Mouse (Mus musculus): ENCODE results near the gene Mxi1. TPM values are rescaled to one million over a fixed set of nuclear protein-coding genes. Genes with fewer than 3 reads are reported as not detected.
"Not testable (repeated sequence)": the region's sequence is repeated elsewhere in the genome, so short reads cannot be mapped to it uniquely, and the experiment has no call there.

Gene Mxi1
- total and polyA plus RNA-seq, 2 experiments = 11.8 to 16.1 TPM

DNA sequence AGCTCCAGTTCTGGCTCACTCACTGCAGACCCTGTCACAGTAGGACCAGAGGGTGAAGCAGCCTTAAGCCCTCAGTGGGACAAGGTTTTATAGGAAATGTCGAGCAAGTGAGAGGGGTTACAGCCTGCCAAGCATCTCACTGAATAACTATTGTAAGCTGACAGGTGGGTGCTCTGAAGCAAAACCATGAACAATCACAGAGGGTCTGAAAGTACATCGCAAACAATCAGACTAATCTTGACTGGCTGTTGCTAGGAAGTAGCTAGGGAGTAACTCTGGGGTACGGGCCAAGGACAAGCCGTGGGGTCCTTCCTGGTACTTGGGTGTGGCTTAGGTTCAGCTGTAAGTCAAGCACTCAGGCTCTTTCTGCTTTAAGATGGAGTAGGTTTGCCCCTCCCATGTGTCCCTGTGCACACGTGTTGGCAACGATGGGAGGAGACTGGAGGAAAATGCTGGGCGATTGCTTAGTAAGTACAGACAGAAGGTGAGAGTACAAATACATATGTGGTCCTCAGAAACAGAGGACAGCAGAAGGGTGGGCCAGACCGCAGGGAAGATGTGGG lies 82.5 kb downstream of the Mxi1 start:
- no peak overlapping the region for H3K4me3 ChIP-seq (ENCODE audit: insufficient read depth, low read depth, low read length)
- DNase-seq (ENCODE audit: extremely low read depth, low read depth, low spot score) = no peak
- no peaks in the 10 kb centered on the region for H3K27me3 ChIP-seq (ENCODE audit: control insufficient read depth, insufficient read depth, low read length)
- peaks cover 7% of the 10 kb centered on the region for H3K4me1 ChIP-seq (ENCODE audit: control insufficient read depth, insufficient read depth, low read length)
- H3K27ac ChIP-seq (replicated peaks; ENCODE audit: insufficient read depth, low read depth, low read length) = no peak overlapping the region
- TF ChIP-seq CTCF (IDR thresholded peaks at IDR 0.05; ENCODE audit: low read depth, low read length) (no peak), POLR2A (IDR thresholded peaks at IDR 0.05; ENCODE audit: extremely low read depth, insufficient read depth, low read length) (no peak)
- no peak overlapping the region for H3K9ac ChIP-seq (ENCODE audit: low read depth, low read length)
- H3K79me2 ChIP-seq (ENCODE audit: control insufficient read depth, insufficient read depth, low read length) = peaks cover 7% of the 10 kb centered on the region; the same call in 1 of the 2 replicates
- peaks cover 10% of the 10 kb centered on the region for H3K36me3 ChIP-seq (ENCODE audit: control insufficient read depth, insufficient read depth, low read length)
- 77% methylated on average over 8 of the region's 8 CpGs for WGBS

DNA sequence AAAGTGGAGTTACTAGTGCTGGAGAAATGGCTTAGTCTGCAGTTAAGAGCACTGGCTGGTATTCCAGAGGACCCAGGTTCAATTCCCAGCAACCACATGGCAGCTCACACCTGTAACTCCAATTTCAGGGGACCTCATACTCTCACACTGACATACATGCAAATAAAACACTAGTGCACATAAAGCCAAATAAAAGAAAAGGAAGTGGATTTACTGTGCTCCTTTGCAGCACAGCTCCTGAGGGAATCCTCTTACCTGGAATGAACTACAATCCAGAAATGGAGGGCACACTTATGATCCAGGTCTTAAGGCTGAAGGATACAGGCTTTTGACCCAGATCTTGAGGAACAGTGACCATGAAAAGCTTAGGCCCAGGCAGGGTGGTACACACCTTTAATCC lies 83.3 kb downstream of the Mxi1 start:
- DNase-seq (ENCODE audit: extremely low read depth, low read depth, low spot score) = no peak
- Histone ChIP-seq H3K4me3 (ENCODE audit: insufficient read depth, low read depth, low read length) (no peak overlapping the region), H3K27ac (replicated peaks; ENCODE audit: insufficient read depth, low read depth, low read length) (no peak overlapping the region), H3K36me3 (ENCODE audit: control insufficient read depth, insufficient read depth, low read length) (peaks cover 3% of the 10 kb centered on the region; the same call in 1 of the 2 replicates), H3K79me2 (ENCODE audit: control insufficient read depth, insufficient read depth, low read length) (peaks cover 7% of the 10 kb centered on the region; the same call in 1 of the 2 replicates), H3K4me1 (ENCODE audit: control insufficient read depth, insufficient read depth, low read length) (peaks cover 7% of the 10 kb centered on the region), H3K27me3 (ENCODE audit: control insufficient read depth, insufficient read depth, low read length) (no peaks in the 10 kb centered on the region), H3K9ac (ENCODE audit: low read depth, low read length) (no peak overlapping the region)
- TF ChIP-seq CTCF (IDR thresholded peaks at IDR 0.05; ENCODE audit: low read depth, low read length) (no peak), POLR2A (IDR thresholded peaks at IDR 0.05; ENCODE audit: extremely low read depth, insufficient read depth, low read length) (no peak)

DNA sequence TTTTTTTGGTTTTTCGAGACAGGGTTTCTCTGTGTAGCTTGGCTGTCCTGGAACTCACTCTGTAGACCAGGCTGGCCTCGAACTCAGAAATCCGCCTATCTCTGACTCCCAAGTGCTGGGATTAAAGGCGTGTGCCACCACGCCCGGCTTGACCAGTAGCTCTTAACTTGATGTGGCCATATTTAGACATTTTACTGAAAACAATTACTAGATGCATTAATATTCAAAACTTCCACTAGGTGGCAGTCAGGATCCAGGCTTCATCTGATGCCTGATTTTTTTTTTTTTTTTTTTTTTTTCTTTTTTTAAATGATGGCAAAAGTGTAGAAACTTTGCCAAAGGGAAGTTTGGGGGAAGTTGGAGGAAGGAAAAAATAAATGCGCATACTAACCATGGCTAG lies 84.2 kb downstream of the Mxi1 start:
- WGBS = 15% methylated on average over 7 of the region's 7 CpGs
- Histone ChIP-seq H3K9ac (ENCODE audit: low read depth, low read length) (no peak overlapping the region), H3K27me3 (ENCODE audit: control insufficient read depth, insufficient read depth, low read length) (no peaks in the 10 kb centered on the region), H3K4me3 (ENCODE audit: insufficient read depth, low read depth, low read length) (no peak overlapping the region), H3K79me2 (ENCODE audit: control insufficient read depth, insufficient read depth, low read length) (peaks cover 7% of the 10 kb centered on the region; the same call in 1 of the 2 replicates), H3K4me1 (ENCODE audit: control insufficient read depth, insufficient read depth, low read length) (peaks cover 3% of the 10 kb centered on the region), H3K36me3 (ENCODE audit: control insufficient read depth, insufficient read depth, low read length) (no peaks in the 10 kb centered on the region), H3K27ac (replicated peaks; ENCODE audit: insufficient read depth, low read depth, low read length) (no peak overlapping the region)
- DNase-seq (ENCODE audit: extremely low read depth, low read depth, low spot score) = peak; percentile 46
- no peak for TF ChIP-seq POLR2A (IDR thresholded peaks at IDR 0.05; ENCODE audit: extremely low read depth, insufficient read depth, low read length)
- TF ChIP-seq CTCF (IDR thresholded peaks at IDR 0.05; ENCODE audit: low read depth, low read length) = no peak

DNA sequence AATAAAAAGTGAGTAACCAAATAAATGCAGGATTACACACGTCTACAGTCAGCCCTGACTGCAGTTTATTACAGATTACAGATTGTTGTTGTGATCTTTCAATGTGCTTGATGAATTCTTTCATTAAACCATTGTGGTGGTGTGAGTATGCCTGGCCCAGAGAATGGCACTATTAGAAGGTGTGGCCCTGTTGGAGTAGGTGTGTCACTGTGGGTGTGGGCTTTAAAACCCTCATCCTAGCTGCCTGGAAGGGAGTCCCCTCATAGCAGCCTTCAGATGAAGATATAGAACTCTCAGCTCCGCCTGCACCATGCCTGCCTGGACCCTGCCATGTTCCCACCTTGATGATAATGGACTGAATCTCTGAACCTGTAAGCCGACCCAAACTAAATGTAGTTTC lies 84.6 kb downstream of the Mxi1 start:
- DNase-seq (ENCODE audit: extremely low read depth, low read depth, low spot score) = not testable (repeated sequence)
- 67% methylated on average over 3 of the region's 3 CpGs for WGBS

DNA sequence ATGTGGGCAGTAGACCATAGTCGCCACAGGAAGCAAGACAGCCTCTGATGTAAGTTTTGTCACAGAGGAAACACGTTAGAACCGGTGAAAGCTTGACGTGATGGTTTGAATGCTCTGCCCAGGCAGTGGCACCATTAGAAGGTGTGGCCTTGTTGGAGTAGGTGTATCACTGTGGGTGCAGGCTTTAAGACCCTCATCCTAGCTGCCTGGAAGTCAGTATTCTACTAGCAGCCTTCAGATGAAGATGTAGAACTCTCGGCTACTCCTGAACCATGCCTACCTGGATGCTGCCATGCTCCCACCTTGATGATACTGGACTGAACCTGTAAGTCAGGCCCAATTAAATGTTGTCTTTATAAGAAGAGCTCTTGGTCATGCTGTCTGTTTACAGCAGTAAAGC lies 85.5 kb downstream of the Mxi1 start:
- H3K4me1 ChIP-seq (ENCODE audit: control insufficient read depth, insufficient read depth, low read length); H3K9ac ChIP-seq (ENCODE audit: low read depth, low read length); H3K4me3 ChIP-seq (ENCODE audit: insufficient read depth, low read depth, low read length); H3K27ac ChIP-seq (replicated peaks; ENCODE audit: insufficient read depth, low read depth, low read length); H3K79me2 ChIP-seq (ENCODE audit: control insufficient read depth, insufficient read depth, low read length); H3K27me3 ChIP-seq (ENCODE audit: control insufficient read depth, insufficient read depth, low read length); DNase-seq (ENCODE audit: extremely low read depth, low read depth, low spot score); H3K36me3 ChIP-seq (ENCODE audit: control insufficient read depth, insufficient read depth, low read length): not testable (repeated sequence)
- 84% methylated on average over 5 of the region's 5 CpGs for WGBS

More for the DNA sequence above, 84.6 kb downstream of the Mxi1 start:
- not testable (repeated sequence) for H3K4me1 ChIP-seq (ENCODE audit: control insufficient read depth, insufficient read depth, low read length); H3K27me3 ChIP-seq (ENCODE audit: control insufficient read depth, insufficient read depth, low read length); H3K9ac ChIP-seq (ENCODE audit: low read depth, low read length); H3K36me3 ChIP-seq (ENCODE audit: control insufficient read depth, insufficient read depth, low read length); H3K4me3 ChIP-seq (ENCODE audit: insufficient read depth, low read depth, low read length); H3K79me2 ChIP-seq (ENCODE audit: control insufficient read depth, insufficient read depth, low read length); H3K27ac ChIP-seq (replicated peaks; ENCODE audit: insufficient read depth, low read depth, low read length)

DNA sequence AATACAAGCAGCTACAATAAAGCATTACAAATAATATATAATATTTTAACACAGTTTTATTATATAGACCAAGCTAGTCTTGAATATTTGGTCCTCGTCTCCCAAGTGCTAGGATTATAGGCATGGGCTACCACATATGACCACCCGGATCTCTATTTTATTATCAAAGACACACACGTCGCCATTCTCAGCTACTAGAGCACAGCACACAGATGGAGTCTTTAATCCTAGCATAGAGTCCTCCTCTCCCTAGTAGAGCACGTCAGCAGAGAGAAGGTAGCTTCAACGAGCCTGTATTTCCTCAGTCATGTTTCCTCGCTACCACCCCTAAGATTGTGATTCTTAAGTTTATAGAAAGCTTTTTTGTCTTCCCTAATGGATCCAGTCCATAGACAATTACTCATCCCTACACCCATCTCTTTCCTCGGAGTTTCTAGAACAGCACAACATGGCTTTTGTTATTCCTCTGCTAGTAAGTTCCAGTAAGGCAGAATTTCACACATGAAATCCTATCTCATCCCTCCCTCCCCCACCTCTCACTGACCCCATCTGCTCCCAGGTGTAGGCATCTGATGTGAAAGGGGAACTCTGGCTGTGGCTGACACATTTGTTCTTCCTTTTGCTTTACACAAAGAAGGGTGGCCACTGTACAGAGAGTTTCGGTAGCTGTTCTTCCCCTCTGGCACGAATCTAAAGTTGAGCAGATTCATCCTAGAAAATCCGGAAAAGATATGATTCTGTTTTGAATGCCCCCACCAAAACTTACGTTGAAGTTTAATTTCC lies 87.3 kb downstream of the Mxi1 start:
- Histone ChIP-seq H3K4me3 (ENCODE audit: insufficient read depth, low read depth, low read length) (no peak overlapping the region), H3K4me1 (ENCODE audit: control insufficient read depth, insufficient read depth, low read length) (no peaks in the 10 kb centered on the region), H3K27ac (replicated peaks; ENCODE audit: insufficient read depth, low read depth, low read length) (no peak overlapping the region), H3K9ac (ENCODE audit: low read depth, low read length) (no peak overlapping the region), H3K36me3 (ENCODE audit: control insufficient read depth, insufficient read depth, low read length) (no peaks in the 10 kb centered on the region), H3K79me2 (ENCODE audit: control insufficient read depth, insufficient read depth, low read length) (no peaks in the 10 kb centered on the region), H3K27me3 (ENCODE audit: control insufficient read depth, insufficient read depth, low read length) (no peaks in the 10 kb centered on the region)
- 85% methylated on average over 12 of the region's 12 CpGs for WGBS
- DNase-seq (ENCODE audit: extremely low read depth, low read depth, low spot score) = no peak
- TF ChIP-seq POLR2A (IDR thresholded peaks at IDR 0.05; ENCODE audit: extremely low read depth, insufficient read depth, low read length) (no peak), CTCF (IDR thresholded peaks at IDR 0.05; ENCODE audit: low read depth, low read length) (no peak)
